Mouse (Mus musculus): ENCODE results near the gene Gm49425. TPM values are rescaled to one million over a fixed set of nuclear protein-coding genes. Genes with fewer than 3 reads are reported as not detected.

Gm49425 gene
- total and polyA plus RNA-seq, 3 experiments, result not detected

GRCm38 (mm10) chr15:101544478-101544877 is 27.4 kb upstream of the Gm49425 start:
- TF ChIP-seq TBP (IDR thresholded peaks at IDR 0.05; ENCODE audit: low read depth, low read length) (no peak), SMC3 (IDR thresholded peaks at IDR 0.05; ENCODE audit: low read depth, low read length) (no peak), MAFK (IDR thresholded peaks at IDR 0.05; ENCODE audit: borderline replicate concordance, low read depth, low read length) (no peak), TAL1 (IDR thresholded peaks at IDR 0.05; ENCODE audit: low read length) (no peak), ZMIZ1 (IDR thresholded peaks at IDR 0.05; ENCODE audit: low read depth, low read length) (no peak), ZC3H11A (IDR thresholded peaks at IDR 0.05; ENCODE audit: low read depth, low read length) (no peak), JUND (IDR thresholded peaks at IDR 0.05; ENCODE audit: low read depth, low read length) (no peak), BHLHE40 (IDR thresholded peaks at IDR 0.05; ENCODE audit: borderline replicate concordance, low read depth, low read length) (no peak), NRF1 (IDR thresholded peaks at IDR 0.05; ENCODE audit: insufficient read depth, low read depth, low read length, poor library complexity, severe bottlenecking) (no peak), ELF1 (IDR thresholded peaks at IDR 0.05; ENCODE audit: low read depth, low read length) (no peak), E2F4 (IDR thresholded peaks at IDR 0.05; ENCODE audit: borderline replicate concordance, low read depth, low read length) (no peak), CHD1 (IDR thresholded peaks at IDR 0.05; ENCODE audit: low read depth, low read length) (no peak)

GRCm38 (mm10) chr15:101542543-101542942 is 25.5 kb upstream of the Gm49425 start:
- DNase-seq (ENCODE audit: low read depth, low spot score), result no peak
- no peaks in the 10 kb centered on the region for H3K4me1 ChIP-seq (ENCODE audit: control insufficient read depth in 1 of 2, insufficient read depth in 2 of 2, low read length in 2 of 2)
- TF ChIP-seq CTCF (IDR thresholded peaks at IDR 0.05 in 2 of 3, conservative IDR thresholded peaks at IDR 0.05 in 1 of 3; ENCODE audit: control insufficient read depth in 1 of 3, insufficient read depth in 1 of 3, low read depth in 2 of 3, low read length in 3 of 3, poor library complexity in 1 of 3, severe bottlenecking in 1 of 3) (peak in 1 of 3 experiments; percentile 34; a peak in 1 of 6 replicates), MEF2A (IDR thresholded peaks at IDR 0.05; ENCODE audit: extremely low read depth, insufficient replicate concordance, low read depth, low read length, poor library complexity, severe bottlenecking) (no peak)
- H3K27me3 ChIP-seq (ENCODE audit: control insufficient read depth in 1 of 2, insufficient read depth in 2 of 2, low read length in 2 of 2), result no peaks in the 10 kb centered on the region
- no peaks in the 10 kb centered on the region for H3K79me2 ChIP-seq (ENCODE audit: control insufficient read depth, insufficient read depth, low read length, poor library complexity)
- no peaks in the 10 kb centered on the region for H3K36me3 ChIP-seq (ENCODE audit: control insufficient read depth in 1 of 2, insufficient read depth in 2 of 2, low read length in 2 of 2)
- no peak overlapping the region for H3K4me3 ChIP-seq (ENCODE audit: control insufficient read depth in 1 of 2, insufficient read depth in 1 of 2, low read depth in 2 of 2, low read length in 2 of 2)
- no peak overlapping the region for H3K9ac ChIP-seq (ENCODE audit: control insufficient read depth, low read depth, low read length, poor library complexity, severe bottlenecking)
- no peaks in the 10 kb centered on the region for H3K9me3 ChIP-seq (replicated peaks; ENCODE audit: insufficient read depth, low read length)
- no peak overlapping the region for H3K27ac ChIP-seq (ENCODE audit: control insufficient read depth, low read depth, low read length)

More at GRCm38 (mm10) chr15:101544478-101544877, 27.4 kb upstream of the Gm49425 start:
- no peak overlapping the region for H3K9ac ChIP-seq (ENCODE audit: control insufficient read depth, low read depth, low read length, poor library complexity, severe bottlenecking)
- H3K27ac ChIP-seq (ENCODE audit: control insufficient read depth, low read depth, low read length), result no peak overlapping the region
- no peaks in the 10 kb centered on the region for H3K9me3 ChIP-seq (replicated peaks; ENCODE audit: insufficient read depth, low read length)
- no peaks in the 10 kb centered on the region for H3K4me1 ChIP-seq (ENCODE audit: control insufficient read depth in 1 of 2, insufficient read depth in 2 of 2, low read length in 2 of 2)
- H3K27me3 ChIP-seq (ENCODE audit: control insufficient read depth in 1 of 2, insufficient read depth in 2 of 2, low read length in 2 of 2), result no peaks in the 10 kb centered on the region
- no peaks in the 10 kb centered on the region for H3K79me2 ChIP-seq (ENCODE audit: control insufficient read depth, insufficient read depth, low read length, poor library complexity)
- no peak for DNase-seq (ENCODE audit: low read depth, low spot score)
- no peak overlapping the region for H3K4me3 ChIP-seq (ENCODE audit: control insufficient read depth in 1 of 2, insufficient read depth in 1 of 2, low read depth in 2 of 2, low read length in 2 of 2)
- H3K36me3 ChIP-seq (ENCODE audit: control insufficient read depth in 1 of 2, insufficient read depth in 2 of 2, low read length in 2 of 2), result no peaks in the 10 kb centered on the region

- no peaks in the 10 kb centered on the region for H3K27me3 ChIP-seq (ENCODE audit: control insufficient read depth in 1 of 2, insufficient read depth in 2 of 2, low read length in 2 of 2)
- no peak overlapping the region for H3K9ac ChIP-seq (ENCODE audit: control insufficient read depth, low read depth, low read length, poor library complexity, severe bottlenecking)
- H3K4me3 ChIP-seq (ENCODE audit: control insufficient read depth in 1 of 2, insufficient read depth in 1 of 2, low read depth in 2 of 2, low read length in 2 of 2), result no peak overlapping the region
- H3K79me2 ChIP-seq (ENCODE audit: control insufficient read depth, insufficient read depth, low read length, poor library complexity), result no peaks in the 10 kb centered on the region
- H3K36me3 ChIP-seq (ENCODE audit: control insufficient read depth in 1 of 2, insufficient read depth in 2 of 2, low read length in 2 of 2), result no peaks in the 10 kb centered on the region
- no peaks in the 10 kb centered on the region for H3K4me1 ChIP-seq (ENCODE audit: control insufficient read depth in 1 of 2, insufficient read depth in 2 of 2, low read length in 2 of 2)
- H3K27ac ChIP-seq (ENCODE audit: control insufficient read depth, low read depth, low read length), result no peak overlapping the region
- TF ChIP-seq JUND (IDR thresholded peaks at IDR 0.05; ENCODE audit: low read depth, low read length) (no peak), KAT2A (conservative IDR thresholded peaks at IDR 0.05; ENCODE audit: low read depth, low read length) (no peak), MEF2A (IDR thresholded peaks at IDR 0.05; ENCODE audit: extremely low read depth, insufficient replicate concordance, low read depth, low read length, poor library complexity, severe bottlenecking) (no peak), POLR2AphosphoS2 (IDR thresholded peaks at IDR 0.05; ENCODE audit: low read length) (no peak)
- no peaks in the 10 kb centered on the region for H3K9me3 ChIP-seq (replicated peaks; ENCODE audit: insufficient read depth, low read length)
- DNase-seq (ENCODE audit: low read depth, low spot score), result no peak
Measured at GRCm38 (mm10) chr15:101538580-101538900, 21.5 kb upstream of the Gm49425 start.
